Mouse (Mus musculus): Measurements from ENCODE around the gene Ccdc65.

The Ccdc65 gene

DNA sequence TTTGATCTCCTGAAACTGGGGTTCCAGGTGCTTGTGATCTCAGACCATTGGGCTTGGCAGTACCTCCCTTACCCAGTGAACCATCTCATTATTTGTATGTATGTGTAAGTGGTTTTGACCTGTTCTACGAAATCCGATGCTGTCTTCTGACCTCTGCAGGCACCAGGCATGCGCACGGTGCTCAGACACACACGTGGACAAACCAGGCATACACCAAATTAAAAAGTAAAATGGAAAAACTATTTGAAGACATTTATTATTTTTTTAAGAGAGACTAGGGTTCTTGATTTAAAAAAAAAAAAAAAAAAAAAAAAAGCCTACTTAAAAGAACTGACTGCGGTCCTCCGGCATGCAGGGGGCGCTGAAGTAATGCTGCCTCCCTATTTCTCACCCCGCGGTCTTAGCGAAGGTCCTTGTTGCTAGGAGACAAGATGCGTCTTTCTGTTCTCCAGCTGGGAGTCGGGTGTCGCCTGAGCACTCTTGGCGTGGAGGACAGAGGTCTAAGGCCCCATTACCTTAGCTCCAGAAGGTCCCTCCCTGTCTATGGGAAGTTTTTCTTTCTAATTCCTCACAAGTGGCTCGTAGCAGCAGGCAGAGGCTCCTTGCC is at the start of gene Ccdc65:
Gene Ccdc65, plus strand, starts transcription at position 442 of the 607 bp plus-strand sequence.
- peak; percentile 82 for DNase-seq (ENCODE audit: inconsistent ontology term)

GRCm38 (mm10) chr15:98662198-98662566 is 45.8 kb upstream of the Ccdc65 start:
- no peak for DNase-seq (ENCODE audit: inconsistent ontology term)

- DNase-seq (ENCODE audit: inconsistent ontology term), result peak; percentile 96
Observed at GRCm38 (mm10) chr15:98662567-98663545, 45.2 kb upstream of the Ccdc65 start, which contains the start of gene Ddx23. Gene Ddx23, minus strand, starts transcription at chr15:98662894.

DNA sequence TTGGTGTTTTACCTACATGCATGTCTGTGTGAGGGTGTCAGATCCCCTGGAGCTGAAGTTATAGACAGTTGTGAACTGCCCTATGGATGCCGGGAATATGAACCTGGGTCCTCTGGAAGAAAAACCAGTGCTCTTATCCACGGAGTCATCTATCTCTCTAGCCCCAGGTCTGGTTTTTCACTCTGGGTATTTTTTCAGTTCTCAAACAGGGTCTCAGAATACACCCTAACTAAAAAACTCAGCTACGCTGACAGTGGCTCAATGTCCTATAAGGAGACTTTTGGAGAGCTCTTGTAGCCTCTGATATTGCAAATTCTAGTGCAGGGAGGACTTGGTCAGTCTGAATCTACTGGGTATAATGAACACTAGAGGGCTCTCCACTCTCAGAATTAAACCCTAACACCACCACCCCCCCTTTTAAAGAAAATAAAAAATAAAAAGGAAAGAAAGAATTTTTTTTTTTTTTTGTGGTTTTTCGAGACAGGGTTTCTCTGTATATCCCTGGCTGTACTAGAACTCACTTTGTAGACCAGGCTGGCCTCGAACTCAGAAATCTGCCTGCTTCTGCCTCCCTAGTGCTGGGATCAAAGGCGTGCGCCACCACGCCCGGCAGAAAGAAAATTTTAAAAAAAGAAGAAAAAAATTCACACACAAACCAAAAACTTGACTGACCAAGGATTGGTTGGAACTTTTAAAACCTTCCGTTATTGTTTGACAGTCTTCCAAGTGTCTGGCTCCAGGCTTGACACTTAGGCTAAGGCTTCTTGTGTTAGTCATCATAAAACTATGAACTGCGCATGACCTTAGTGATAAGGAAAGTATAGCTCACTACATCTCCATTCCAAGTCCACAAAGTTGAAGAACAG is 43.7 kb upstream of the Ccdc65 start:
- peak; percentile 44 for DNase-seq (ENCODE audit: inconsistent ontology term)

DNA sequence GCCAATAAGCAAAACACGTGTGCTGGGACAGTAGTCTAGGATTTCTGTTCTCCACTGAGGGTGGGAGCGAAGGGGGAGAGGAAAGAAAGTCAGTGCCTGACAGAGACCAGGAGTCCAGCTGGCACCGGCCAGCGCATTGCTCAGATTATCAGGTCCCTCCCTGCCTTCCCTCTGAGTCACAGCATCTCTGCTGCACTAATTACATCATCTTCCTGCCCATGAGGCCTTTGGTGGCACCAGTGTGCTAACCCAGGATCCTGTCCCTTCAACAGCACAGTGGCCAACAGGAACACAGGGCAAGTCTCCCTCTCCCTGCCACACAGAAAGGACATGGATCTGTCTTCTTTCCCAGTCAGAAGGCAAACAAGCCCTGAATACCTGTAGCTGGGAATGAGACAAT is 35.4 kb upstream of the Ccdc65 start:
- DNase-seq (ENCODE audit: inconsistent ontology term), result peak; percentile 74

DNA sequence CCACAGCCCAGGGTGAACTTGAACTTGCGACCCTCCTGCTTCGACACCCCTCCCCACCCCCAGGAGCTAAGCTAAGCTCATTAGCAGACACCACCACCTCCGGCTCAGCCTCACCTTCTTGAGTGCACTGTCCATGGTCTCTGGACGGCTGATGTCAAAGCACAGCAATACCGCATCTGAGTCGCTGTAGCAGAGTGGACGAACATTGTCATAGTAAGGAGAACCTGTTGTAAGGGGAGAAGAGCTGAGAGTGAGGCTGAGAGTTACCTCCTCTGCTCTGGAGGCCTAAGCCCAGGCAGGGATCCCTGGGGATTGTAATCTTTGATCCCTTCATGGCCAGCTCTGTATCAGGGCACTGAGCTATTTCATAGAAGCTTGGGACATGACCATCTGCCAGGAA is 34.3 kb upstream of the Ccdc65 start:
- DNase-seq (ENCODE audit: inconsistent ontology term), result no peak

- no peak for DNase-seq (ENCODE audit: inconsistent ontology term)
Observed at GRCm38 (mm10) chr15:98674284-98674993, 33.6 kb upstream of the Ccdc65 start.

DNA sequence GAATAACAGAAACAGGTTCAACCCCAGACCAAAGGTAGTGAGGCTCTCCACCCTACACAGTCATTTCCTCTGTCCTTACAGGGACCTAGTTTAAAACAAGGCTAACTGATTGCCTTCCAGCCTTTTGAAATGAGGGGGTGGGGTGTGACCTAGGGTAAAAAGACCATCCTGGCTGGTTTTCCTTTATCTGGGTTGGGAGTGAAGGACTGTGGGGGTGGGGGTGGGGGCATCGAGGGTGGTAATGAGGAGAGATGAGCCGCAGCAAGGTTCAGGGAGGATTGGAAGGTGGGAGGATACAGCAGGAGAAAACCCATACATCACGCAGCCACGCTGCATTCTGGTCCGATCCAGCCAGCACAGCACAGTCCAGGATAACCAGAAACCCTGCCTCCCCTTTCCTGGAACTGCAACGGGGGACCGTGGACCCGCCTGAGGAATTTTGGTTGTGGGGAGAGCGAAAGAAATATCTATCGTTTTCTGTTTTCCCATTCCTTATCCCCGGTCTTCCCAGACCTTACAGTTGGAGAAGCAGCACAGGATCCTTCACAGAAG is 32.9 kb upstream of the Ccdc65 start:
- DNase-seq (ENCODE audit: inconsistent ontology term), result no peak

DNA sequence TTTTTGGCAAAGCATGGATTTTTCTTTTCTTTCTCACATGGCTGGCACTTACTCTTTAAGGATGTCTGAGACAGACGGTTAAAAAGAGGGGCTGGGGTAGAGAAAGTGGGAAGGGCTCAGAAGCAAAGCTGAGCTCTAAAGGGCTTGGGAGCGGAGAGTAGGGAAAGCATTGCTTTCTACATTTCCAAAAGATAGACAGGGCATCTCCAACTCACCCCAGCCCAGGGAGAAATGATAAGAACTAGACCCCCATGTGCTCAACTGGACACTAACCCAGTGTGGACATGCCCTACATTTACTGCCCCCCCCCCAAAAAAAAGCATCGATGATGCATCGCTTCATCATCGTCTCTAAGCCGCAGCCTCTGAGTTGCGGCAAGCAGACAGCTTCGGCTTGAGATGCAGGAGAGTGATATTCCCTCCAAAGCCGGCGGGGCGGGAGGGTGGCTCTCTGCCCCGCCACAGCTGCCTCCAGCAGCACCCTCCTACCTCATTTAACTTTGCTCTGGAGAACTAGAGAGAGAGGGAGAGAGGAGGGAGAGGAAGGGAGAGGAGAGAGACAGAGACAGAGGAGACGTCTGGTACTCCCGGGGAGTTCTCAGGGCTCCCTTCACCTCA is 32.3 kb upstream of the Ccdc65 start:
- DNase-seq (ENCODE audit: inconsistent ontology term), result peak; percentile 21

GRCm38 (mm10) chr15:98676471-98676870 is 31.5 kb upstream of the Ccdc65 start:
- peak; percentile 43 for DNase-seq (ENCODE audit: inconsistent ontology term)

- DNase-seq (ENCODE audit: inconsistent ontology term), result peak; percentile 93
Observed at GRCm38 (mm10) chr15:98676940-98677728, 30.9 kb upstream of the Ccdc65 start, which contains the start of gene Rnd1. Gene Rnd1, minus strand, starts transcription at chr15:98677461.

GRCm38 (mm10) chr15:98677977-98678376 is 30.0 kb upstream of the Ccdc65 start:
- no peak for DNase-seq (ENCODE audit: inconsistent ontology term)

DNA sequence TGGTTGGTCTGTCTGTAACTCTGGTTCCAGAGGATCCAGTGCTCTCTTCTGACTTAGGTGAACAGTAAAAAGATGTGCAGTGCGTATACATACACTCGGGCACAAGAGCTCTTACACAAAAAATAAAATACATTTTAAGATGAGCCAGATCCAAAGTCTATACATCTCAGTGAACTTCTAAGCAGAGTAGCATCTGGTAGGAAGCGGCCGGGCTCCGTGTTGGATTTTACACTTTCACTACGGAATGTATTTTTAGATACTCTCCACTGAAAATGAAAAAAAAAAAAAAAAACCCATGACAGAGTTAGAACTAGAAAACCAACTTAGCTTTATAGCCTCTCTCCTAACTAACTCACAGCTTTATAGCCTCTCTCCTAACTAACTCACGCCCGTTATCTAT is 27.3 kb upstream of the Ccdc65 start:
- no peak for DNase-seq (ENCODE audit: inconsistent ontology term)

DNA sequence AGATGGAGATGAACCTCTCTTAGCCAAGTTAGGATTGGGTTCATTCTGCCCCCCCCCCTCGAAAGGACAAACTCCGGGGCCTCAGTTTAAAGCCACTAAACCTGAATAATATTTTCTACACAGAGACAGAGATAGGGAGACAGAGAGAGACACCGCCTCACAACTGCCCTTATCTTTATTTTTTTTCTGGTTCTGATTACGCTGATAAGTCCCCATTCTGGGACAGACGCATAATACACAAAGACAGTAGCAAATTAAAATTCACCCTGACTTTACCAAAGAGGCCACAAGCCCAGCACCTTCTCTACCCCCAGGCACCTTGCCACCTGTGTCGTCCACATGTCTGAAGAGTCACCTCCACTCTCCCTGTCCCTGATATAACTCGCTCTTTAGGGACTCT is 26.4 kb upstream of the Ccdc65 start:
- no peak for DNase-seq (ENCODE audit: inconsistent ontology term)

GRCm38 (mm10) chr15:98683177-98683576 is 24.8 kb upstream of the Ccdc65 start:
- DNase-seq (ENCODE audit: inconsistent ontology term), result no peak

DNA sequence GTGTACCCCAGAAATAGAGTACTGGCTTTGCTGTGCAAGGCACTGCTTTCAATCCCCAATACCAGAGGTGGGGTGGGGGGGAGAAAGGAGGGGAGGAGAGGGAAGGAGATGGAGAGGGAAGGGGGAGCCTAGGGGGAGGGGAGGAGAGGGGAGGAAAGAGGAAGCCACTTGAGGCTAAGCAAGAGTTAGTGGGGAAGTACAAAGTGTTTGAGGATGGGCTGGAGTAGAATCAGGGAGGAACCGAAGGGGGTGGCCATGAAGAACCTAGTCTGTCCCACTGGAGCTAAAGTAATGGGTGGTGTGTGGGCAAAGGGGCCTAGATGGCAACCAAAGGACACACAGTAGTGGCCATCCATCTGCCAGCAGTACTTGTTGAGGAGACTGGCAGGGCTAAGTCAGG is 24.3 kb upstream of the Ccdc65 start:
- DNase-seq (ENCODE audit: inconsistent ontology term), result no peak

DNA sequence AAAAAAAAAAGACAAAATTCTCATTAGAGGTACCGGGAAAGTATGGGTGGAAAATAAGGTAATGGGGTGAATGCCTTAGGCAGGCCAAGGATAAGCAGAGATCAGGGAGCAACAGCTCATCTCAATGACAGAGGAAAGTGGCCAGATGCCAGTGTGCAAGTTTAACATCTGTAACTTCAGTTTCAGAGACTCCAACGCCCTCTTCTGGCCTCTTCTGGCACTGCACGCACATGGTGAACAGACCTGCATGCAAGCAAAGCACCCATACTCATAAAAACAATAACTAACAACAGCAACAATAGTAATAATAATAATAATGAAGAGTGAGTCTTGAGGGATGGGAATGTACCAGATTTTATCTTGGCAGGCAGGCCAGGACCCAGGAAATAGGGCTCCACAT is 22.1 kb upstream of the Ccdc65 start:
- DNase-seq (ENCODE audit: inconsistent ontology term), result no peak

GRCm38 (mm10) chr15:98689682-98690081 is 18.3 kb upstream of the Ccdc65 start:
- no peak for DNase-seq (ENCODE audit: inconsistent ontology term)

- DNase-seq (ENCODE audit: inconsistent ontology term), result no peak
Observed at GRCm38 (mm10) chr15:98691486-98692147, 16.4 kb upstream of the Ccdc65 start.

Data from Muller cell, postnatal 12 days (primary cell).